Mouse (Mus musculus) left cerebral cortex, postnatal 25 days (tissue): ENCODE measurements around the gene Fcgr2b. TPM values are rescaled to one million over a fixed set of nuclear protein-coding genes. Genes with fewer than 3 reads are reported as not detected.

ENCODE experiments used
- DNase-seq, 2 experiments: peaks; one replicate each; pipeline ENCODE4 v3.0.0; 2022; ENCODE audit warnings: low spot score in 2 of 2, mixed read lengths in 1 of 2
- intact Hi-C: fragments of 180-260 bp; cut with DNase I; formaldehyde crosslinking; loops from one replicate; pipeline ENCODE4 v1.15.1; 2025
- total RNA-seq, 2 experiments: library from RNA; stranded (reverse); gene quantifications; 2 replicates each; pipeline ENCODE4 v1.2.3; 2021

Fcgr2b gene
- total RNA-seq: 1 to 10 TPM; 3.6 to 6.2 TPM

DNA sequence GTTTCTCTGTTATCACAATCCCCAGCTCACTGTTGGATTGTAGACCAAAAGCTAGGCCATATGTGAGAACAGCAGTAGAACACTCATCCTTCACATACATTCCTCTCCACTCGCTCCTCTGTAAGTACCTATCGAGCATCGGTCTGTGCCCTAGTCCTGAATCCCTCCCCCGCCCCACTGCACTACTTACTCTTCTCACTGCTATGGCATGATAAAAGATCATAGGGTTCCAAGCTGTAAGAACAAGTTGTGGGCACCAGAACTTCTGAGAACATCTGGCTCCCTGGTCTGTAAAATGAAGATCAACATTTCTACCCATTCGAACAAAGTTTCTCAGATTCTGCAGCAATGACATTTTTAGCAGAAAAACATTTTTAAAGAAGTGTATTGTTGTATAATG, at the start of gene Fcgr2b:
Gene Fcgr2b (minus strand): TSS at position 101 of the 400 bp plus-strand sequence.
- intact Hi-C loops: no loop called here
- DNase-seq: no peak

DNA sequence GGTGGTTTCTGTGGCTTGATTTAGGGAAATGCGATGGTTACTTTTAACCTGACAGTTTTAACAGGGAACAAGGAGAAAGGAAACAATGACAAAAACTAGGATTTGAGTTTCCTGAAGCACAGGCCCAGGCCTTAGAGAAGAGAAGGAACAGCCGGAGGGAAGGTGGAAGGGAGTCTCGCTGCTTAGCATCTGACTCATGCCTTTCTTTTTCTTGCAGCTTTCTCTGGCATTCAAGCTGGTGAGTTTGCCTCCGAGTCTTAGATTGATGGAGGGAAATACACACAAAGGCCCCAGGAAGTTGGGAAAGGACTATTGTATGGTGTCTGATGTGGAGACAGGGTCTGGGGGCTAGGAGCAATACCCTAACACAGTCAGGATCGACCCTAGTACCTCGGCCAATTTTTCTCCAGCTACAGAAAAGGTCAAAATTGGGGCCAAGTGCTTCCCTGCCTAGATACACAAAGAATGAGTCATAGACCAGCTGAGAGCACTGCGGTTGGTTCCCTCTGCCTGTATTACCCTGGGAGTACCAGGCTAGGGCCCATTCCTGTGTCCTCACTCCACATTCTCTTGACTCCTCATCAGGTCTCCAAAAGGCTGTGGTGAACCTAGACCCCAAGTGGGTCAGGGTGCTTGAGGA, 43.1 kb upstream of the Fcgr2b start:
- intact Hi-C loops: no loop called here
- DNase-seq: peak in 1 of 2 experiments; percentile 77

DNA sequence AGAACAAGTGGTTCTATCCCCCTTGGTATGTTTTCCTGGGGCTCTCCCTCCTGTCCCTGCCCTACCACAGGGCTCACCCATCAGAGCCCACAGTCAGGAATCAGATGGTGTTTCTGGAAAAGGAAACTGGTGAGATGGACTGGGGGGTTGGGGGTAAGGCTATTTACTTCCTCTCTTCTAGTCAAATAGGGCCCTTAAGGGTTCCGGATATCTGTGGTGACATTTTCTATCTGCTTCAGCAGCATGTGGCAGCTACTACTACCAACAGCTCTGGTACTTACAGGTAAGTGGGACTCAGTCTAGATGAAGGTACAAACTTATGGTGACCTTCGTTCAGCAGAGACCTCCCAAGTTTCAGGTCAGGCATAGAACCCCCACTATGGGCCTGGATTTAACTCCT, 42.4 kb upstream of the Fcgr2b start, which contains the start of gene Fcgr4:
Gene Fcgr4 (plus strand): TSS at position 184 of the 400 bp plus-strand sequence.
- no peak for DNase-seq
- intact Hi-C loops: no loop called here

DNA sequence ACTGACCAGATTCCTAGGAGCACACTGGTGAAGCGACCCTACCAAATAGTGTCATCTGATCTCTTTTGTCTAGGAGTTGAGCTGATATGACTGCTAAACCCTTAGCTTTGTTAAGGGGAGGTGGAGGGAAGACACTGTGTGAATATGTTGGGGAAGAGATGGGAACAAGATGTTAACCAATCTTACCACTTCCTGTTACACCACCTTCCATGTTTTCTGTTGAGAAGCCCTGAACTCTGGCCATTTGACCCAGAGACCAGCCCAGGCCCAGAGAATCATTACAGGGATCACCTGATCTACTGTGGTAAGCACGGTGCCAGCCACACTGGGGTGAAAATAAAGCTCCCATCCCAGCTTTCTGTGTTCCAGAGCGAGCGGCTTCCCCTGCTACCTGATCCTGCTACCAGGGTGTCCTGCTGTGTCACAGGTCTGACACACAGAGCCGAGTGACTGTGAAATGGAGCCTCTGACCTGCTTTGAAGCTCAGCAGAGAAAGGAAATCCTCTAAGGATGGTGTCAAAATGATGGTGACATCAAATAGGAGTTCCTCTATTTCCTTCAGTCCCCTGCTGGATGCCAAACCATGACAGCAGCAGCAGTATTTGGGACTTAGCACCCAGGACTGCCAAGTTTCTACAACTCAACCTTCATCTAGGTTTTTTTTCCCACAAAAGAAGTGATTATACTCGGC, 41.3 kb upstream of the Fcgr2b start:
- intact Hi-C loops: no loop called here
- DNase-seq: no peak

DNA sequence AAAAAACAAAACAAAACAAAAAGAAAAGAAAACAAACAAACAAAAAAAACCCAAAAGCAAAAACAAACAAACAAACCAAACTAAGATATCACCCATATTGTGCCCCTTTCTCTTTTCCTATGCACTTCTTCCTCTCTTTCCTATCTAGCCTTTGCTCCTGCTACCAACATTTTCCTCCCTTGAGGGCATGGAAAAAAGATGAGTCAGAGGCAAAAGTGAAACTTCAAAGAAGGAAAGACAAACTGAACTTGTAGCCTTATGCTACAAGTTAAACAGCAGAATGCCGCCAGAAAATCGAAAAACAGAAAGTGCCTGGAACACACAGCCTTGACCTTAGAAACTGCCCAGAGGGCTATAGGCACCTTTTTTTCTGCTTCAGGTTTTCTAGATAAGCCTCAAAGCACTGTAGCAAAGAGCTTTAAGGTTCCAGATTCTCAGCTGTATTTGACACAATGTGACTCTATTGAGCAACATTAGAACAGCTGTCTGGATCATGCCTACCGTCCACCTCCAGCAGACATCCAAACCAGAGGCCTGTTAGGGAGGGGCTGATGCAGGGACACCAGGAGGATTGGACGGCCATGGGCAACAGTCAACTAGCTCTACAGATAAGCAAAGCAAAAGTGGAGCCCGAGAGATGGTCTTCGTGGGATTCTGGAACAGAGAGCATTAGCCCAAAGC, 40.5 kb upstream of the Fcgr2b start:
- intact Hi-C loops: no loop called here
- no peak for DNase-seq

DNA sequence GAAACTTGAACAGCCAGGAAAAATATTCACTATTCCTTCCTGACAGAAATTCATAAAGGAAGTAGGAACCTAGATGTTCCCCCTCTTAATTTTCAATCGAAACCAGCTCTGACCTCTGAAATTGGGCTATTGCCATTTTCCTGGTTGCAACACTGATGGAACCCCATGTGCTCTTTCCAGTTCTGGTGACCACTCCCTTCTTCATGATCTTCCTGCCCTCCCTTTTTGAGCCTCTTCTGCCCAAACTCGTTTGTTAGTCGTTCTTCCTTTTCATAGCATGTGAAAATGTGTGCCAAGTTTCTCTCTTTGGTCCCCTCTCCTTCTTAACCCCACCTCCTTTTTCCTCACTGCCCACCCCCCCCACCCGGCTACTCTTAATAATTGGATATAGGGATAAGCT, 35.4 kb upstream of the Fcgr2b start:
- intact Hi-C loops: no loop called here
- DNase-seq: no peak

GRCm38 (mm10) chr1:171006905-171007304, 30.6 kb upstream of the Fcgr2b start:
- intact Hi-C loops: no loop called here
- no peak for DNase-seq

GRCm38 (mm10) chr1:171006335-171006734, 30.0 kb upstream of the Fcgr2b start:
- no peak for DNase-seq
- intact Hi-C loops: no loop called here

GRCm38 (mm10) chr1:171005586-171005985, 29.2 kb upstream of the Fcgr2b start:
- DNase-seq: no peak
- intact Hi-C loops: no loop called here

DNA sequence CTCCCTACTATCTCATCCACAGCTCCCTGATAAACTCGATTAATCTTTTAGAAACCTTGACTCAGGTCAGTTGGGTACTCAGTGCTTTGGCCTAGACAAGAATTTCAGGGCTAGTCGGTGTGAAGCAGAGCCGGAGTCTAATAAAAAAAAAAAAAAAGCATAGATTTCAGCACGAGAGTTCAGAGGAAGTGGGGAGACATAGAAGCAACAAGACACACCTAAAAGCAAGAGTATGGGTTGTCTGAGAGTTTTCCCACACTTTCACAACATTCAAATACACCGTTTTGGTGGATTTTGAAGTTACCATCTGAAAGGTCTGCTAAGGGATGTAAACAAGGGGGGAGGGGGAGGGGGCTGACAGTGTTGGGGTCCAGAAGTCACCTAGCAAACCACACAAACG, 28.7 kb upstream of the Fcgr2b start:
- intact Hi-C loops: no loop called here

GRCm38 (mm10) chr1:170999811-171000210, 23.5 kb upstream of the Fcgr2b start:
- intact Hi-C loops: no loop called here
- no peak for DNase-seq

More for the DNA sequence above, 28.7 kb upstream of the Fcgr2b start:
- DNase-seq: no peak

DNA sequence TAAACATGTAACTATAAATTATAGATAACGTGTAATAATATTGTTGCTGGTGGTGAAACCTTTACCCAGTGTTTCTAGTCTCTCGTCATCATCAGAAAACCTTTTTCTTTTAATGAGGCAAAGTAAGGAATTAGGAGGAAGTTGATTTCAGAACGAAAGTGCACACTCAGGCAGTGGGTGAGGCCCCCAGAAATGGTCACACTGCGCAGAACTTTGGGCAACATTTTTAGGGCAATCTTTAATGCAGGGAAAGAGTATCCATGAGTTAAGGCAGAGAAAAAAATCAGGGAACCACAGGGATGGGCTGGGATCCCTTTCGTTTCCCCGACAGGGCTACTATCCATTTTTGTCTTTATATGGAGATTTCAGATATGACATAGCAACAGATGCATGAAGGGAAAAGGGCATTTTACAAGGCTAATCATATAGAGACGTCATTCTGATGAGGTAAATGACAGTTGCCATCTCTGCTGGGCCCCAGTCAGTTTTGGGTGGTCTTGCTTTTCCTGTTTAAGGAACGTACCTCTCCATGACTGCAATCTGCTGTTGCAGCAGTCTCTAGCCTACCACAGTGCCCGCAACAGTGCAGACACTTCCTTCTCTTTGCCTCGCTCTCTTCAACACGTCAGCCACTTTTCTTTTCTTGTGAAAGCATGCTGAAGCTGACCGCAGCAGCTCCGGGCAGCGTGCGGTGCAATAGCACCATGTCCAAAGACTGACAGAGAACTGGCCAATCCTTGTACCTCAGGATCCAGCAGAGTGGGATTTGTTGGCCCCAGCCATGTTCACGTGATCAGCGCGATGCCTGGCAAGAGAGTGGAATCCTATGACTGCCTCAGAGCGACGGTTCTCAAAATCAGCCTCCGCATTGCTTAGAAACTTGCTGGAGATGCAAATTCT, 21.7 kb upstream of the Fcgr2b start:
- DNase-seq: peak; percentile 73 to 93
- intact Hi-C loops: no loop called here

- intact Hi-C loops: loop anchor here (1.0 kb wide), 1 partner anchor 95 kb away; no protein-coding TSS in a partner anchor
- DNase-seq: peak; percentile 64 to 73
These were observed 20.4 kb upstream of the Fcgr2b start for GRCm38 (mm10) chr1:170996753-170997152.

DNA sequence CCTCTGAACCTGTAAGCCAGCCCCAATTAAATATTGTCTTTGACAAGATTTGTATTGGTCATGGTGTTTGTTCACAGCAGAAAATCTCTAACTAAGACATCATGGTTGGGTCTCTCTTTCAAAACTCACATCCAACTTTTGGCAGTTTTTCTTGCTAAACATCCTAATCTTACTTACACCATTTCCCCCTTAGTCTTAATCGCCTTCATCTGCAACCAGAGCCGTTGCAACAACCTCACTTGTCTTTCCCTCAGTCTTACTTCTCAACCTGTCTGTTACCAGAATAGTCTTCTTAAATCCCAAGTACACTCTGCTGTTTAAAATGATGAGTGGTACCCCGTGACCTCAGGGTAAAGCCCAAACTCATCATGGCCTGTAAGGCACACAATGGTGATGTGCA, 19.7 kb upstream of the Fcgr2b start:
- DNase-seq: no peak
- intact Hi-C loops: loop anchor here (1.0 kb wide), 1 partner anchor 95 kb away; no protein-coding TSS in a partner anchor

DNA sequence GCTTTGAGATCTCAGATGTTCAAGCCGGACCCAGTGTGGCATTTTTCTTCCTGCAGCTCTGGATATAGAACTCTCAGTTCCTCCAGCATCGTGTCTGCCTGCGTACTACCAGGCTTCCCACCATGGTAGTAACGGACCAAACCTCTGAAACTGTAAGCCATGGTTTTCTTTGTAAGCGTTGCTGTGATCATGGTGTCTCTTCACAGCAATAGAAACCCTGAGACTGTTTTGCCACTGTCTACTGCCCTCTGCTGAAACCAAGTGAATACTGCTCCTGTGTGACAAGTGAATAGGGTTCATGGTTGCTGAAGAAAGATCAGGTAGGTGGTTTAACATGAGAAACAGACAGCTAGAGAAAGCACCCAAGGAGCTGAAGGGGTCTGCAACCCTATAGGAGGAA, 16.2 kb upstream of the Fcgr2b start:
- intact Hi-C loops: loop anchor here (1.0 kb wide), 1 partner anchor 91 kb away; no protein-coding TSS in a partner anchor
- DNase-seq: peak; percentile 33 to 73

GRCm38 (mm10) chr1:170989656-170990055, 13.3 kb upstream of the Fcgr2b start:
- intact Hi-C loops: no loop called here
- no peak for DNase-seq

DNA sequence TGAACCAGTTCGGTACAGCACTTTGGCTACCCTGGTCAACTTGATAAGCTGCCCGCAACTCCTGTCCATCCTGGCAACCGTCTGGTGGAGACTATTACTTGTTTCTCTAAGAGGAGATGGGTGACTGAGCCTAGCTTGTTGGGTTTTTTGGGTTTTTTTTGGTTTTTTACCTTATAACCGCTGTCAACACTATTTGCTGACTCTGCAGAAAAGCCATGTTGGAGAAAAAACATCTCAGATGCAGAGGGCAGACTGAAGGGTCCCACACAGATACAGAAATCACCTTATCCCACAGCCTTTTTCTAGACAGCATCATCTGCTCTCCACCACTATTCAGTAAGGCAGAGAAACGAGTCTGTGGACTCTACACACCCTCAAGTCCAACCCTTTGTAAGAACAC, 9.5 kb upstream of the Fcgr2b start:
- no peak for DNase-seq
- intact Hi-C loops: no loop called here

DNA sequence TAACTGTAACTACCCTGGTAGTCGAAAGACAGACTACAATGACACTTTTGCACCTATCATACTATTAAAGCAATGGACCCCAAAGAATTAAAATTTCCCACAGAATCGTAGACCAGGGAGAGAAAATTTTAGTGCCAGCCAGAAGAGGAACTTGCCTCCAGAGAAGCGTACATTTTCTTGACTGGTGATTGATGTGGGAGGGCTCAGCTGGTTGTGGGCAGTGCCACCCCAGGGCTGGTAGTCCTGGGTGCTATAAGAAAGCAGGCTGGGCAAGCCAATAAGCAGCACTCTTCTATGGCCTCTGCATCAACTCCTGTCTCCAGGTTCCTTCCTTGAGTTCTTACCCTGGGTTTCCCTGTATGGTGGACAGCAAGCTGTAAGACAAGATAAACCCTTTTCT, 8.7 kb upstream of the Fcgr2b start:
- no peak for DNase-seq
- intact Hi-C loops: no loop called here

DNA sequence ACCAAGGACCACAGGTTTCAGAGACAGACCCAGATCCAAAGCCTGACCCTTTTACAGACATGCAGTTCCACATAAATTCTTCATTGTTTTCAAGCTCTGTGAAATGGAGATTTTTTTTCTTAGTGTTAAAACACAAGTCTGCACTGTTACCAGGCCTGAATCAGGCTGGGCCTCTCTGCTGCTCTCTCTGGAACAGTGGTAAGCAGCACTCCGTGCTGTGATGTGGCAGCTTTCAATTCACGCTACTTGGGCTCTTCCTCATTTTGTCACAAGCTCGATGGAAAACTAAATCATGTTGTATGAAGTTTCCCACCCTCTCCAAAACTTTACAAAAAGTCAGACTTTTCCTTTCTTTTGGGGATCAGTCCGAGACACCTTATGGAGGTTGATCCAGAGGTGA, 6.7 kb upstream of the Fcgr2b start:
- DNase-seq: no peak
- intact Hi-C loops: no loop called here

GRCm38 (mm10) chr1:170982301-170982700, 6.0 kb upstream of the Fcgr2b start:
- intact Hi-C loops: no loop called here
- DNase-seq: no peak
